Mouse (Mus musculus) lung, postnatal 36 days (tissue): ENCODE data around the gene Tcf7l1.

Experiments
- DNase-seq: peaks from one replicate; pipeline ENCODE4 v3.0.0; 2022; ENCODE audit warnings: mixed read lengths

The Tcf7l1 gene

GRCm38 (mm10) chr6:72696601-72697335 lies 92.3 kb downstream of the Tcf7l1 start:
- DNase-seq: no peak

DNA sequence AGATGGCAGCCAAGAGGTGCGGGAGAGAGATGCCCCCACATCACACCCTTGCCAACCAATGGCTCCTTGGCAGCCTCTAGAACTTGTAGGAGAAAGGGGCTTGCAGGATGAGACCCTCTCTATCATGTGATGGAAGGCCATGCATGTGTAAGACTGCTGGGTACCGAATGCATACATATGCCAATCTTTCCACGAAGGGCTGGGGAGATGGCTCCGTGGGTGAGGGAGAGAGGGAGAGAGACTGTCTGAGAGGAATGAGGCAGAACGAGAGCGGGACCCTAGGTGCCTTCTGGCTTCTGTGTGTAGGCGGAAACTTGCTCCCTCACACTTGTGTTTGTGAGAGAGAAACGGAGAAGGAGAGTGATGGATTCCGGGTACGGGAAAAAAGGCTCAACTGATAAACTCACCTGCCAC lies 94.3 kb downstream of the Tcf7l1 start:
- no peak for DNase-seq

DNA sequence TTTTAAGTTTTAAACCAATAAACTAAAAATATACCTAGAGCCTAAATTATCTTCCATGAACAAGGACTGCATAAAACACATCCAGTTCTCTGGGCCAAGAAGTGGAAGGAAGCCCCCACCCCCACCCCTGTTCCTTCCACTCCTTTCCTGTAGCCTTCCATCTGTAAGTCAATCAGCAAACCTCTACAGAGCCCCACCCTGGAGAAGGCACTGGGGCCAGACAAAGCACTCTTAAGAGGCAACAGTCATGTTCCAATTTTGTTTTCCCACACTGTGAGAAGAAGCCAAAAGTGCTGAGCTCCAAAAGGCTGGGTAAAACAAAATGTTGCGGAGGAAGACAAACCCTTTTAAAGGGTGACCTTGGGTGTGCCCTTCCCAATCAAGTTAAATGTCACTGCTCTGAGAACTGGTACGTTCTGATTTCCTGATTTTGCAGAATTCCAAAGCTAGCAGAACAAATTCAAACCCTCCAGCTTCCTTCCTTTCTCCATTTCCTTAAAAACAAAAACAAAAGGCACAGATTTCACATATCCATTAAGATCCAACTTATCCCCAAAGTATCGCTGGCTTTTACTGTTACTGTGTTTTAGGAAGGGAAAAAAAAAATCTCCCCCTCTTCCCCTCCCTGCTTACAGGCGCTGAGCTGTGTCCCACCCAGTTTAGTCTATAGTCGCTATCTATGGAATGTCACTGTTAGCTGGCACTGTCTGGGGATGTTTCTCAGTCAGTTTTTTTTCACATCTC lies 94.8 kb downstream of the Tcf7l1 start:
- DNase-seq: no peak

DNA sequence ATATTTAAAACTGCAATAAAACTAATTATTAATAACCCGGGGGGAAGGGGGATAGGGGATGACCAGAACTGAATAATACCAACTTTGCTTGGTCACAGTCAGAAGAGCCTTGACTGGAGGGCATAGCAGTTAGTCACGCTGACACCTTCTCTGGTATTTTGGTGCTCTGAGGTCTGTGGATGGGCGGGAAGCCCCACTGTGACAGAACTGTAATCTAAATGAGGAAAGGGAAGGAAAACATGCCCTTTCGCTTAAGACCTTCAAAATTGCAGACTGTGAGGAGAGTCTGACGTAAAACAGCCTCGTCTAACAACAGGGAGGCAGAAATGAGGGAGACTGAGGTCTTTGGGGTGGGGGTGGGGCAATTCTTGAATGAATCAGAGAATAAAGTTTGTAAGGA lies 96.6 kb downstream of the Tcf7l1 start:
- no peak for DNase-seq

- no peak for DNase-seq
These were observed 97.5 kb downstream of the Tcf7l1 start for GRCm38 (mm10) chr6:72691549-72691948.

DNA sequence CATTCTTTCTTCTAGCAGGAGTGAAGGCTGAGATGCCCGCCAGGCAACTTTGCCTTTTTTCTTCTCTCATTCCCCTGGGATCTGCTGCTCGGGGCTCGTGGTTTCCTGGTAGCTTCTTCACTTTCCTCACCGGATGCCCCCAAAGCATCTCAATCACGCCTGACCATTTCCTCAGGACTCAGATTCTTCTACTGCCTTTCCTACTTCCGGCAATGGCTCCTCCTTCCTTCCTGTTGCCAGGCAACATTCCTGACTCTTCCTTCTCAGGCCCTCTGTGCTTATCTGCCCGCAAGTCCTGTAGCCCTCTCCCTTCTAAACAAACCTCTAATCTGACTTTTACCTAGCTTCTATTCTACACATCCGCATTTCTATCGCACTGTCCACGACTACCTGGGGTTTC lies 98.5 kb downstream of the Tcf7l1 start:
- peak; percentile 40 for DNase-seq

GRCm38 (mm10) chr6:72690001-72690400 lies 99.1 kb downstream of the Tcf7l1 start:
- DNase-seq: no peak

GRCm38 (mm10) chr6:72689046-72689445 lies 100.0 kb downstream of the Tcf7l1 start:
- DNase-seq: no peak

DNA sequence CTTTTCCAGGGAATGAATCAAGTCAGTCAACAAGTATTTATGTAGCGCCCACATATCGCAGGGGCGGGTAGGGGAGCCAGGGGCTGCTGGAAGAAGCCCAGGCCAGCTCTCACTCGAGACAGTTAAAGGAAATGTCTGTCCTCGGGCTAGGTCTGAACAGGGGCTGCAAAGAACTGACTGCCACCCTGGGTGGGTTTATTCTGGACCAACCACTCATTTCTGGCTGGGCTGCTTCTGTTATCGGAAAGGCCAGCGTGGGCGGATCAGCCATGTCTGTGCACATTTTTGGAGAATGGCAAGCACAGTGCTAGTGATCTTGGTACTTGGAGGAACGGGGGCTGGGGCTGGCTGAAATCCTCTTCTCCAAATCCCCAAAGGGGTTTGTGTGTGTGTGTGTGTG lies 103.9 kb downstream of the Tcf7l1 start:
- DNase-seq: no peak

- no peak for DNase-seq
These were observed 104.7 kb downstream of the Tcf7l1 start for GRCm38 (mm10) chr6:72684260-72684805.

DNA sequence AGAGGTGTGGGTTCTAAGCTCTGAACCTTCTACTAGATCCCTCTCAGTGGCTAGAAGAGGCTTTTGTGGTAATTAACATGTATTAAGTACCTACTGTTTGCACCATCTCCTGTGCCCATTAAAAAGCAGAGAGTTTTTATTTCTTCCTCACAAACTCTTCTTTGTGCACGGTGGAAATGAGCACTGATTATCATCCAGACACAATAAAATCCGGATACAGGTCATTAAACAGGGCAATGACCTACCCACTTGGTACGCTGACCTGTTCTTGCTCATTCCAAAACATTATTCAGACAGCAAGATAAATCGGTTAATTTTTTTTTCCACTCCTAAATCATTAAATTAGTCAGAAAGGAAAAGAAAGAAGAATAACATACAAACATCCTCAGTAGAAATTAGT lies 106.8 kb downstream of the Tcf7l1 start:
- no peak for DNase-seq

GRCm38 (mm10) chr6:72680936-72681335 lies 108.1 kb downstream of the Tcf7l1 start:
- no peak for DNase-seq

DNA sequence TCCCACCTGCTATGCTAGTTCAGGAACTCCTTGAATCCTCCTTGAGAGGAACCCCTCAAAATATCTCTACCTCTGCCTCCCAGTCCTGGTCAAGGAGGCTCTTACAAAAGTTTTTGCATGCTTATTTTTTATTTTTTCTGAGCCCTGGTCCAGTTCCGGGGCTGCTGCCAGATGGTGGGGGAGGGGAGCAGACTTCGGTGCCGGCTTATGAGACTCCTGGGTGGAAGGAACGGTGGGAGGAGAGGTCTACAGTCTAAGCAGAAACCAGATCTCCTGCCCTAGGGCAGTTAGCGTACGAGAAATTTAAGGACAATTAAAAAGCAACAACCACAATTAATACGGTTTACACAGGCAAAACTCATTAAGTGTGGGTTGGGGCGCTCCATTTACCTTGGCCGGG lies 110.4 kb downstream of the Tcf7l1 start:
- peak; percentile 68 for DNase-seq

DNA sequence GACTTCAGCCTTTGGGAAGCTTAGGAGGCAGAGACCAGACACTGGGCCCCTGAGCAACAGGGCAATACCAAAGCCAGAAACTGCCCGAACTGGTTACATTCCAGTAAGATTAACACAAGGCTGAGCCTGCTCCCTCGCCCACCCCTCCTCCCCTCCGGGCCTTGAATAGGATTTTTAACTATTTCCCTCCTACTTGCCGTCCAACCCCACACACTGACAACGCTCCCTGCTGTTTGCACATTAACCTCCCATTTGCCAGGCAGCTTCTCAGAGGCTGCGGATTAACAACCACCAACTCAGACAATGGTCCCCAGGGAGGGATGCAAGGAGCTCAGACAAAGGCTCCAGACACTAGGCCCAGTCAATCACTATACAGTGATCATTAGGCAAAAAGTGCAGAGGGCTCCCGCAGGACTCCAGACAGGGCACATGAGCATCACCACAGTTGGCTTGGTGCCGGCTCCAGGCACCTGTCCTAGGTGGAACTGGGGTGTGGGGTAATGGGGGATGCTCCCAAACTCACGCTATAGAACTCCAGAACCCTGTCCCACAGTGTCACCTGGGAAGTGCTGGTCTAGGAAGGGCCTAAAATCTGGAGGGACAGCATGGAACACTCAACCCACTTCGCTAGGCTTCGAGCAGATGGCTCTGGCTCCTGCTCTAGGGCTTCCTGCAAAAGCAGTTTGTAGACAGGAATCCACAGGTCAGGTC lies 111.4 kb downstream of the Tcf7l1 start:
- peak; percentile 62 for DNase-seq

- peak; percentile 39 for DNase-seq
These were observed 112.0 kb downstream of the Tcf7l1 start for GRCm38 (mm10) chr6:72677079-72677478.

DNA sequence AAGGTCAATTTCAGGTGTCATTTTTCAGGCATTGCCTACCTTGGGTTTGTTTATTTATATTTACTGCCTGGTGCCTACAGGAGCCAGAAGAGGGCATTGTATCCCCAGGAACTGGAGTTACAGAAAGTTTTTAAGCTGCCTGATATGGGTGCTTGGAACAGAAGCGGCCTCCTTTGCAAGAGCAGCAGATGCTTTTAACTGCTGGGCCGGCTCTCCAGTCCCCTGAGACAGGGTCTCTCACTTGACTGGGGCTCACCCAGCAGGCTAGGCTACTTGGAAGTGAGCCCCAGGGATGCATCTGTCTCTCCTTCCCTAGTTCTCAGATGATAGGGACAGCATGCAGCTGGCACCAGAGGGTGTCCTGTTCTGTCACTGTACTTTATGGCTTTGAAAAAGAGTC lies 112.7 kb downstream of the Tcf7l1 start:
- peak; percentile 48 for DNase-seq

- DNase-seq: no peak
These were observed 115.3 kb downstream of the Tcf7l1 start for GRCm38 (mm10) chr6:72673751-72674150.

GRCm38 (mm10) chr6:72671129-72671528 lies 117.9 kb downstream of the Tcf7l1 start:
- peak; percentile 42 for DNase-seq

- peak; percentile 88 for DNase-seq
These were observed 122.0 kb downstream of the Tcf7l1 start for GRCm38 (mm10) chr6:72667021-72667420.

DNA sequence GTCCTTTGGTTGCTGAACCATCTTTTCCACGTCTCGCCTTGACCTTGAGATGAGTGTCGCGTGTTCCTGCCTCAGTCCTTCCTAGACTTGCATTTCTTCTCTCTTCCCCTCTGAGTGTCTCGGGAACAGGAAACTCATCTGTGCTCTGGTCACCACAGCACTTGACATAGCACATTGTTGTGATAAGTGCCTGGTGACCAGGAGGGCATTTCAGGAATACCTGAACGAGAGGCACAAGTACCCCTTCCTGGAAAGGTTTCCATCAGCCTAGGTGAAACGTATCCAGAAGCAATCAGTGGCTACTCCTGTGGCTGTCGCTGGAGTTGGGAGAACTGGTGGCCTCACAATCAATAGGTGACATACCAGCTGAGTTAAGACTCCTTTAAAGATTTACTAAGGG lies 124.8 kb downstream of the Tcf7l1 start:
- DNase-seq: peak; percentile 68

GRCm38 (mm10) chr6:72663000-72663399 lies 126.1 kb downstream of the Tcf7l1 start:
- no peak for DNase-seq

DNA sequence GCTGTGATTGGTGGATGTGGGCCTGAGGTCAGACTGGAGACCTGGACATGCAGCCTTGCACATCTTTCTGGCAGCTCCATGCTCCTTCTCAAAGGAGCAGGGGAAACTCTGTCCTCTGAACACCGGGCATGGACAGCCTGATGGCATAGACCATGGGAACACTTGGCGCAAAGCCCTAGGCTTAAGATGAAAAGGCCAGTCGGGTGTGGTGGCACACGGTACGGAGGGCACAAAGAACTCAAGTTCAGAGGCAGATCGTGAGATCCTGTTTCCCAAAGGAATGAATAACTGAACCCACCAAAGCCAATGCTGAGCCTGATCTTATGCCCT lies 128.7 kb downstream of the Tcf7l1 start:
- DNase-seq: no peak

- DNase-seq: no peak
These were observed 129.2 kb downstream of the Tcf7l1 start for GRCm38 (mm10) chr6:72659717-72660390.
